Mouse (Mus musculus) neural tube, embryonic 11.5 days (tissue): ENCODE data around the gene Tssk2. TPM values are rescaled to one million over a fixed set of nuclear protein-coding genes. Genes with fewer than 3 reads are reported as not detected.

Experiments
- ATAC-seq: fragments of 200-750 bp; cut with Nextera tagmentation; 2 replicates; pipeline ENCODE4 v1.8.0; 2017; ENCODE audit warnings: moderate number of reproducible peaks, mild to moderate bottlenecking, moderate TSS enrichment, moderate library complexity; ENCODE audit not compliant: insufficient read depth, low FRiP score, low TSS enrichment
- DNase-seq: peaks from one replicate; pipeline ENCODE4 v3.0.0-alpha.2; 2015; ENCODE audit warnings: low spot score
- H3K27ac ChIP-seq: fragments of 300-500 bp; sonication (generic); 2 replicates; pipeline ENCODE4 v1.5.1; 2014; ENCODE audit warnings: low read depth, mild to moderate bottlenecking, low read length
- H3K27me3 ChIP-seq: fragments of 300-500 bp; sonication (generic); 2 replicates; pipeline ENCODE4 v1.6.1; 2014; ENCODE audit warnings: mild to moderate bottlenecking, low read length, mixed read lengths; ENCODE audit not compliant: control insufficient read depth, insufficient read depth
- H3K36me3 ChIP-seq: fragments of 300-500 bp; sonication (generic); 2 replicates; pipeline ENCODE4 v1.6.1; 2014; ENCODE audit warnings: mild to moderate bottlenecking, low read length, moderate library complexity, mixed read lengths; ENCODE audit not compliant: control insufficient read depth, insufficient read depth
- H3K4me1 ChIP-seq: fragments of 300-500 bp; sonication (generic); 2 replicates; pipeline ENCODE4 v1.6.1; 2014; ENCODE audit warnings: low read length, mixed read lengths; ENCODE audit not compliant: control insufficient read depth, insufficient read depth
- H3K4me2 ChIP-seq: fragments of 300-500 bp; sonication (generic); 2 replicates; pipeline ENCODE4 v1.6.1; 2014; ENCODE audit warnings: low read depth, mild to moderate bottlenecking, moderate library complexity
- H3K4me3 ChIP-seq: fragments of 300-500 bp; sonication (generic); 2 replicates; pipeline ENCODE4 v1.5.1; 2014; ENCODE audit warnings: low read depth, low read length
- H3K9ac ChIP-seq: fragments of 300-500 bp; sonication (generic); 2 replicates; pipeline ENCODE4 v1.6.1; 2014; ENCODE audit warnings: mild to moderate bottlenecking, low read length
- H3K9me3 ChIP-seq: fragments of 300-500 bp; sonication (generic); 2 replicates; pipeline ENCODE4 v1.6.1; 2016; ENCODE audit warnings: low read length; ENCODE audit not compliant: control insufficient read depth
- WGBS: fragments of 180-500 bp; shearing (Covaris S2); extraction: QIAGEN DNeasy Blood & Tissue Kit; methylation state at CpG from one replicate; pipeline ENCODE4 v1.1.7; 2014; 5-methylcytosine and 5-hydroxymethylcytosine counted together
- polyA plus RNA-seq: library from polyadenylated mRNA; unstranded; fragments of >200 nt; fragmentation: Nextera tagmentation; extraction: Ambion mirVana; gene quantifications from 2 replicates; pipeline ENCODE4 v1.2.1, GENCODE M21; 2014

The Tssk2 gene
- polyA plus RNA-seq, 1 experiment from 2014 or later, result 0.28 TPM

DNA sequence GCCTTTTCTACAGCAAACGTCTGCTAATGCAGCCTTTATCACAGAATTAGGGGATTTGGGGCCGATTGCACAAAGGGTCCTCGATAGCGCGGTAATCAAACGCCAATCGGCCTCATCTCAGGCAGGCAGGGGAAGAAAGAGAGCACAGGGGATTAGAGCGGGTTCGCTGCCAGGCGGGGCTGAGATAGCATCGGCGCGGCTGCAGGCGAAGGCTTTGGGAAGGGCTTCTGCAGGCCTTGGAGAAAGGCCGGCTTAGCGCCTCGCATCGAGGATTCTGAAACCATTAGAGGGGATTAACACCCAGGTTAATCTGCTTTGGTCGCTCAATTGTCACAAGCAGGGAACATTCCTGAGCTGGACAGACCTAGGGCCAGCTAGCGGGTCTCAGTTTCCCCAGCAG lies 22.1 kb downstream of the Tssk2 start:
- Histone ChIP-seq H3K9ac (peak overlapping the region; percentile 74), H3K4me1 (peaks cover 13% of the 10 kb centered on the region), H3K4me2 (peak overlapping the region; percentile 84), H3K9me3 (no peaks in the 10 kb centered on the region), H3K27me3 (peaks cover 29% of the 10 kb centered on the region), H3K27ac (no peak overlapping the region), H3K4me3 (no peak overlapping the region), H3K36me3 (peaks cover 2% of the 10 kb centered on the region; the same call in 1 of the 2 replicates)
- no peak for ATAC-seq
- WGBS, result 13% methylated on average over 20 of the region's 20 CpGs
- DNase-seq, result no peak

DNA sequence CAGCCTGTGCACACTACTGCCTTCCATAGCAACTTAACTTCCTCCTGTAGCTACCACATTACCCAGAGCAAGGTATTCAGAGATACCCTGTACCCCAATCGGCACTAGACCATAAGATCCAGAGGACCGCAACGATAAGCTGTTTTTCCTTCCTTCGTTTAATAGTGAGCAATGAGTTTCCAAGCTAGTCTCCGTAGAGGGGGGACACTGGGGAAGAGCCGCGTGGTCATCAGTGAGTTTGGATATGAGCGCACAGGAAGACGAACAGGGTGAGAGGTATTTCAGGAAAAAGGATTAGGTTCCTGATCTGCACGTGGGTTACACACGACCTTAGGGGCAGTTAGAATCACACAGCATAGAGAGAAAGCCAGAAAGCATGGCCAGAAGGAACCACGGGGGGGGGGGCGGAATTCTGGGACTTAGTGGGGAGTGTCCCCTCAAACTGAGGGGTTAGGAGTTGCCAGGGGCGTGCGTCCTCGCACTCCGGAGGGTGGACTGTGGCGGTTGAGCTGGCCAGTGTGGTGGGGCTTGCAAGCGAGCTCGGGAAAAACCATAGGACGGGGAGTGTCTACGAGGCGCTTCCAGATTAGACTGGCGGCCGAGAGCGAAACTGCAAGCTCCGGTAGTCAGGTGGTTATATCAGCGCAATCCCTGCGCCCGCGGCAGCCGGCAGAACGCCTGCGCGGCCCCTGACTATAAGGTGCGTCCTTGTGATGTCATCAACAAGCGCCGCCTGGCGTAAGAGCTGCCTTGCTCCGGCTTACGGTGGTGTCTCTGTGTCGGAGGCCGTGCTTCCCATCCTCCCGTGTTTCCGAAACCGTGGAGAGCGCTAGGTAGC lies 23.1 kb downstream of the Tssk2 start:
- Histone ChIP-seq H3K27ac (peak overlapping the region; percentile 80), H3K4me2 (peak overlapping the region; percentile 84), H3K9me3 (no peaks in the 10 kb centered on the region), H3K9ac (peak overlapping the region; percentile 74), H3K4me3 (peak overlapping the region; percentile 64), H3K36me3 (peaks cover 2% of the 10 kb centered on the region; the same call in 1 of the 2 replicates), H3K27me3 (peaks cover 20% of the 10 kb centered on the region), H3K4me1 (peaks cover 13% of the 10 kb centered on the region)
- WGBS, result 3% methylated on average over 47 of the region's 47 CpGs
- DNase-seq, result peak; percentile 97
- peak; percentile 93 for ATAC-seq

DNA sequence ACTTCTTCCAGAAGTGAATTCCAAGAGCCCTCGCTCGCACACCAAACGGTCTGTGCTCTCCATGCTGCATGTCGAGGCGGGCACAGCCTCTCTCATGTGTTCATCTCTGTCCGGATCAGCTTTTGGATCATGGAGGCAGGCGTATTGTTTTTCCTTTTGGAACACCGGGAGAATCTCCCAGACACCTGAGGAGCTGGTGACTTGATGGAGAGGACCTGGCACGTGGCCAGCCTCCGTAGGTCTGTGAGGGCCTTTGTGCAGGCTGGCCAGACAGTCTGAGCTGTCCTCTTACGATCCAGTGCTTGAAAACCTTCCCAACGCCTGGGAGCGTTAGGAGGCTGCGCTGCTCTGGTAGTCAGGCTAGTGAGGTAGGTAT lies 23.7 kb downstream of the Tssk2 start:
- Histone ChIP-seq H3K4me2 (peak overlapping the region; percentile 84), H3K36me3 (peaks cover 2% of the 10 kb centered on the region; the same call in 1 of the 2 replicates), H3K4me1 (peaks cover 16% of the 10 kb centered on the region), H3K9me3 (no peaks in the 10 kb centered on the region), H3K9ac (peak overlapping the region; percentile 74), H3K4me3 (peak overlapping the region; percentile 64), H3K27ac (peak overlapping the region; percentile 80; the same call in 1 of the 2 replicates), H3K27me3 (peaks cover 14% of the 10 kb centered on the region)
- WGBS, result 1% methylated on average over 14 of the region's 14 CpGs
- ATAC-seq (peak; percentile 24; the same call in 1 of the 2 replicates), DNase-seq (no peak)

DNA sequence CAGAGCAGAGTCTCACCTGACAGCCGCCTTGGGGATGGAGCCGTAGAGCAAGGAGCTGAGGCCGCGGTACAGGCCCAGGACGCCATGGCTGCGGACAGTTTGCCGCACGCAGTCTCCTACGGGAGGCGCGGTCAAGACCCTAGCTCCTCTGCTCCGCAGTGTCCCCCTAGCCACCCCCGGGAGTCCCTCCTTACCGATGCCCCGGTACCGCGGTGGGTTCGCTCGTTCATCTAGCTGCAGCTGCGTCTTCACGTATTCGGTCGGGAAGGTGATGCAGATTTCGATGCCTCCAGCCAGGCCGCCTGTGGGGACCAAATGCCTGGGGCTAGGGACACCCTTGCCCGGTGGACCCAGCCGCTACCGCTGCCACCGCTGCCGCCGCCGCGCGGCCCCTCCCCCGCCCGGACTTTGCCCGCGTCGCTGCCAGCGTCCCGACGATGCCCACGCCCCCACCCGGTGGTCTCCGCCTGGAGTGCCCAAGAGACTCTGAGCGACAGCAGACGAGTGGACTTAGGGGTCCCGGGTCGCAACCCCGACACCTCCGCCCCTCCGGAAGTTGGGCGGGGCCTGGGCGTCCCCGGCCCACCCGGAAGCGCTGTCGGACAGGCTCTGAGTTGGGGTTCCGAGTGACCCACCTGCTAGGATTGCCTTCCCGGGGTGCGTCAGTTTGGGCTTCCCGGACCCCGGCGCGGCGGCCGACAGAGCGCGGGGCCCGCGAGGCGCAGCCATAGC lies 29.1 kb downstream of the Tssk2 start:
- peak; percentile 54 for ATAC-seq
- DNase-seq, result peak; percentile 69
- peak overlapping the region; percentile 77 for H3K9ac ChIP-seq

DNA sequence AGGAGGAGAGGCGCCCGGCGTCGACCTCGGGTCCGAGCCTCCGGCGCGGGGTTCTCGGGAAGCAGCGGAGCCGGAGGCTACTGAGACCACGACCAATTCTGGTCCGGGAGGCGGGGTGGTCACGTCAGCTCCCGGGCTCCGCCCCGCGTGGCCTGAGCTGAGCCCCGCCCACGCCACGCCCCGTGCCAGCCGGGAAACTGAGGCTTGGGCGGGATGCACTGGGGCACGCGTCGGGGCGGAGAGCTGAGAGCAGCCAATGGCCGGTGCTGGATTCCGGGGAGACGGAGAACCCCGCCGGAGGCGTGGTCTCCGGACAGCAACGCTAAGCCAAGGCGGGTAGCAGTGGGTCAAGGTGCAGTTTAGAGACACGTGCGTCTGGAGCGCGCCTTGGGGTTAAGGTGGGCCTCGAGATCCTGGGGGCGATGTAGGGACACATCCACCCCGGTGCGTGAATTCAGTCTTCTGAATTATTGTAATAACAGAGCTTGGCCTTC lies 29.7 kb downstream of the Tssk2 start, which contains the start of gene Slc25a1:
Slc25a1 (minus strand) TSS at position 133 of the 494 bp plus-strand sequence.
- DNase-seq (peak; percentile 87), ATAC-seq (peak; percentile 87)
- under 1% methylated on average over 46 of the region's 47 CpGs for WGBS

More for the DNA sequence above, 29.1 kb downstream of the Tssk2 start:
- Histone ChIP-seq H3K27ac (peak overlapping the region; percentile 80), H3K4me1 (peaks cover 7% of the 10 kb centered on the region), H3K36me3 (peaks cover 2% of the 10 kb centered on the region; the same call in 1 of the 2 replicates), H3K27me3 (no peaks in the 10 kb centered on the region), H3K9me3 (no peaks in the 10 kb centered on the region), H3K4me2 (peak overlapping the region; percentile 75), H3K4me3 (peak overlapping the region; percentile 81)
- under 1% methylated on average over 59 of the region's 72 CpGs for WGBS

DNA sequence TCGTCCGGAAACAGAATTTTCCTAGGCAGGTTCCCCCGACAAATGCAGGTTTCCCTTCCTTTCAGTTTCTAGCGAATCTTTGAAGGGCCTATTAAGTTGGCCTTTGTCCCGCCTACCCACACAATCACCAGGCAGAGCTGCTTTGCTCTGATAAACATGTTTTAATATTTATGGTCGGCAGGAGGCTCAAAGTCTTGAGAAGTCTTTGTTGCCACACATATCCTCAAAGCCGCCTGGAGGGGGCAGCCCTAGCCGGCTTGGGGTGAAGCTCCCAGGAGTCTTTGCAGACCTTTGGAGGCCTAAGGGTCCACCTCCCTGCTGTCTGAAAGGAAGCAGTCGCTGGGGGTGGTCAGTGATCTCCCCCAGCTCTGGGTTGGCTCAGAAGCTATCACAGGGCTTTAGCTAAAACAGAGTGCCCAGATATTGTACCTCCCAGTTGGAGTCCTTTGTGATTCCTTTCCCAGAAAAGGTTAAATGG lies 30.2 kb downstream of the Tssk2 start:
- peak; percentile 33; the same call in 1 of the 2 replicates for ATAC-seq
- 0% methylated on average over 9 of the region's 9 CpGs for WGBS

More for the DNA sequence above, 29.7 kb downstream of the Tssk2 start, which contains the start of gene Slc25a1:
- H3K27ac ChIP-seq, result peak within 1 kb of the TSS; percentile 80
- peak within 1 kb of the TSS; percentile 81 for H3K4me3 ChIP-seq
- peaks cover 3% of the 10 kb centered on the region; the same call in 1 of the 2 replicates for H3K4me1 ChIP-seq
- H3K36me3 ChIP-seq, result peaks cover 2% of the 10 kb centered on the region; the same call in 1 of the 2 replicates
- H3K9ac ChIP-seq, result peak within 1 kb of the TSS; percentile 77
- H3K4me2 ChIP-seq, result peak within 1 kb of the TSS; percentile 75
- H3K27me3 ChIP-seq, result no peaks in the 10 kb centered on the region
- H3K9me3 ChIP-seq, result no peaks in the 10 kb centered on the region

DNA sequence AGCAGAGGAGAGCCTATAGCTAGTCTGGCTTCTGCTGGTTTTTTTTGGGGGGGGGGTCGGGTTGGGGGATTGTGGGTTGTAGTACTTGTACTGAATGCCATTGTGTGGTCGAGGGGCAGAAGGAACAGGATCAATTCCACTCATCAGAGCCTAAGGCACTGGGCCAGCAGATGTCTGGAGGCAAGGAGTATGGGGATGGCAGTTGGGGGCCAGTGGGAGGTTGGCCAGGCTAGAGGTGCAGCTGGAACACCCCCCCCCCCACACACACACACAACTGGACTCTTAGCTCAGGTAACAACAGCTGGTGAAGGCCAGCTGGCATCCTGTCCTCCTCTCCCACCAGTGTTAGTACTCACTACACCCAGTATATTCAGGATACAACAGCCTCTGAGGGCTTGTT lies 30.8 kb downstream of the Tssk2 start:
- Histone ChIP-seq H3K4me1 (peaks cover 3% of the 10 kb centered on the region; the same call in 1 of the 2 replicates), H3K9ac (no peak overlapping the region), H3K4me2 (peak overlapping the region; percentile 75; the same call in 1 of the 2 replicates), H3K27ac (no peak overlapping the region), H3K36me3 (peaks cover 2% of the 10 kb centered on the region; the same call in 1 of the 2 replicates), H3K27me3 (no peaks in the 10 kb centered on the region), H3K4me3 (no peak overlapping the region), H3K9me3 (no peaks in the 10 kb centered on the region)
- WGBS, result 24% methylated on average over 2 of the region's 2 CpGs
- 0 out of 2 replicates have a peak, but pooled peaks have one; percentile 3 for ATAC-seq
- DNase-seq, result no peak

More for the DNA sequence above, 30.2 kb downstream of the Tssk2 start:
- H3K27me3 ChIP-seq, result no peaks in the 10 kb centered on the region
- peak overlapping the region; percentile 75 for H3K4me2 ChIP-seq
- H3K27ac ChIP-seq, result peak overlapping the region; percentile 80
- peak; percentile 79 for DNase-seq
- H3K9me3 ChIP-seq, result no peaks in the 10 kb centered on the region
- peaks cover 2% of the 10 kb centered on the region; the same call in 1 of the 2 replicates for H3K36me3 ChIP-seq
- H3K4me3 ChIP-seq, result peak overlapping the region; percentile 81
- H3K9ac ChIP-seq, result peak overlapping the region; percentile 77
- H3K4me1 ChIP-seq, result peaks cover 3% of the 10 kb centered on the region; the same call in 1 of the 2 replicates

DNA sequence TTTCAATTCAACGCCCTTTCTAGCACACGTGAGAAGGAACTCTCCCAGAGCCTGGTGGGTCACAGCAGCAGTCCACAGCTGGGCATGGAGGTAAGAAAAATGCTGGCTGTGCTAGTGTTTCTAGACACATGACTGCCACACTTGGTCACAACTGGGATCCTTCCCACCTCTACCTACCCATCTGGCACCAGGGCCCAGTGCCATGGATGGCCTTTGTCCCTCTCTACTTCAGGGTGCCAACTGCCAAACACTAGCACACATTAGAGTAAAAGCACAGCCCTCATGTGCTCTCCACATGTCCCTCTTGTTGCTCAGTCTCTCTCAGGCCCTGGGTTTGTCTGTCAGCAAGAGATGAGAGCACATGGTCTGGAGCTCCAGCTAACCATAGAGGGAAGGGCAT lies 31.2 kb downstream of the Tssk2 start:
- H3K27ac ChIP-seq, result no peak overlapping the region
- H3K4me1 ChIP-seq, result peaks cover 3% of the 10 kb centered on the region; the same call in 1 of the 2 replicates
- H3K27me3 ChIP-seq, result no peaks in the 10 kb centered on the region
- no peak for DNase-seq
- peaks cover 2% of the 10 kb centered on the region; the same call in 1 of the 2 replicates for H3K36me3 ChIP-seq
- WGBS, result 44% methylated on average over 2 of the region's 2 CpGs
- no peak for ATAC-seq
- H3K4me2 ChIP-seq, result no peak overlapping the region
- no peak overlapping the region for H3K4me3 ChIP-seq
- no peak overlapping the region for H3K9ac ChIP-seq
- no peaks in the 10 kb centered on the region for H3K9me3 ChIP-seq
